Mouse (Mus musculus): ENCODE results near the gene Atxn7l1.
"Not testable (repeated sequence)": the region's sequence is repeated elsewhere in the genome, so short reads cannot be mapped to it uniquely, and the experiment has no call there.

The Atxn7l1 gene

DNA sequence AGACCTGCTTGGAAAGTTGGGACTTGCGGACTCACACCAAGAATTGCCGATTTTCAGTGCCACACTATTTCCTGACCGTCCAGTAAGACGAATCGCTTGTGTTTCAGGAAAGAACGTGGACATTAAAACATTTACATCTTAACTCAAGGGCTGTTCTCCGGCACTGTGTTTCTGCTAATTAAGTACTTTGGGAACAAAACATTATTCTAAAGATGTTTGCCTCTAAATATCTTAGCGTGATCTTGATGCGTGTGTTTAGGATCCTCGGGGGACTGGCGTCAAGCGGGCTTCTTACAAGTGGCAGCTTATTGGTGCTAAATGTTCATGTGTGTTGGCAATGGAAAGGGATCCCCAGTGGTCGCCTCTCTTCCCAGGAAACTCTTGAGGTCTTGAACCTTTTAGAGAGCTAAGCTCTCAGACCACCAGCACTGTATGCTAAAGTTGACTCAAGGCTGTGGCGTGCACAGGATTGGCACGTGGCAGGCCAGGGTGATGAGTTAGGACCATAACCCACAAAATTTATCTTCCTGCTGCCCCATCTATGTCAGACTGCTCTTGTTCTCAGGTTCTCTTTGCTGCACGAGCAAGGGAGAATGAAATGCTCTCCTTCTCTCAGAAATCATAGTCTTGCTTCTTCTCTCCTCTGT lies 2.2 kb downstream of the Atxn7l1 start:
- no peak for DNase-seq (ENCODE audit: low read depth, low spot score)

DNA sequence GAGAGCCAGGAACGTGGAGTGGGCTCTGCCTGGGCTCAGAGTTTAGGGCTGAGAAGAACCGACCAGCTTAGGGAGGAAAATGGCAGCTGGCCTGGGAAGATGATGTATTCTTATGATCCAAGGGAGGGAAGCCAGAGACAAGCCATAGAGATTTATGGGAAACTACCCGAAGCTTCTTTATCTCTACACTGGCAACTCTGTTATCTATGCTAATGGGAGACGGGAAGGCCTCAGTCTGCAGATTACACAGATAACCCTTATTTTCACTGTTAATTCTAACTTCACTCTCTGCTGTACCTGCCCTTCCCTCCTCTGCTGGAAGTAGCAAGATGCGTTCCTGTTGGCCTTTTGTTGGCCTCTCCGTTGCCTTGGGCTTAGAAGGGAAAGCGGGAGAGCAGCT lies 5.6 kb downstream of the Atxn7l1 start:
- DNase-seq (ENCODE audit: low read depth, low spot score) = no peak

GRCm38 (mm10) chr12:33153850-33154249 lies 6.4 kb downstream of the Atxn7l1 start:
- DNase-seq (ENCODE audit: low read depth, low spot score) = no peak

GRCm38 (mm10) chr12:33154732-33155131 lies 7.2 kb downstream of the Atxn7l1 start:
- DNase-seq (ENCODE audit: low read depth, low spot score) = no peak

DNA sequence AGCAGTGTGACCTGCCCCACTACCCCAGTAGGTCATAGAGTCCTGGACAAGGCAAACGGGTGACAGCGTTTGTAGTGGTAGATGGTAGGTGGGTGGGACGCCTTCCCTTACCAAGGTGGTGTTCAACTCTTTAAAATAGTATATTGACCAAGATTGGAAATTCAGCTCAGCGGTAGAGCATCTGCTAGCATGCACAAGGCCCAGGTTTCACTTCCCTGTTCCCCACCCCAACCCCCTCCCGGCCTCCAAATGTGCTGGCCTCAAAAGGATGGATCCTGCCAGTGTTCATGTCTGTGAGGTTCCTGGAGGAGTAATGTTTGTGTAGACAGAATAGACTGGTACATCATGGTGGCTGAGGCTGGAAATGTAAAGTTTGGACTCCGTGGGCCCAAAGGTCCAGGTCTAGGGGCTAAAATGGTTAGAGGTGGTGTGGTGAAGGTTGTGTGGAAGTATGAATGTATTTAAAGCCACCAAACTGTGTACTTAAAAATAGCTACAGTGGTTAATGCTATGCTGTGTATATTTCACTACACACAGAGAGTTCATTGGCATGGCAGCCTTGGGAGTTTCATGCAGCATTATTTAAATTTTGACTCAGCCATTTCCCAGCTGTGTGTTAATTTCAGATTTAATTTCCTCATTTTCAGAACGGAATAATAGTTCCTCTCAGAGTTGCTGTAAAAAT lies 9.0 kb downstream of the Atxn7l1 start:
- no peak for DNase-seq (ENCODE audit: low read depth, low spot score)

GRCm38 (mm10) chr12:33158256-33158655 lies 10.8 kb downstream of the Atxn7l1 start:
- DNase-seq (ENCODE audit: low read depth, low spot score) = no peak

GRCm38 (mm10) chr12:33160406-33160805 lies 12.9 kb downstream of the Atxn7l1 start:
- DNase-seq (ENCODE audit: low read depth, low spot score) = no peak

GRCm38 (mm10) chr12:33162541-33162940 lies 15.0 kb downstream of the Atxn7l1 start:
- no peak for DNase-seq (ENCODE audit: low read depth, low spot score)

DNA sequence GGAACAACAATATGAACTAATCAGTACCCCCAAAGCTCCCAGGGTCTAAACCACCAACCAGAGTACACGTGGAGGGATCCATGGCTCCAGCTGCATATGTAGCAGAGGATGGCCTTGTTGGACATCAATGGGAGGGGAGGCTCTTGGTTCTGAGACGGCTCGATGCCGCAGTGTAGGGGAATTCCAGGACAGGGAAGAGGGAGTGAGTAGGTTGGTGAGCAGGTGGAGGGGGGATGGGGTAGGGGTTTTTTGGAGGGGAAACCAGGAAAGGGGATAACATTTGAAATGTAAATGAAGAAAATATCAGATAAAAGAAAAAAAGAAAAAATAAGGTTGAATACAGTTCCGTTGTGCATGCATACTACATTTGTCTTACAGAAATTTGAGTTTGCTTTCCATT lies 16.5 kb downstream of the Atxn7l1 start:
- DNase-seq (ENCODE audit: low read depth, low spot score) = not testable (repeated sequence)

DNA sequence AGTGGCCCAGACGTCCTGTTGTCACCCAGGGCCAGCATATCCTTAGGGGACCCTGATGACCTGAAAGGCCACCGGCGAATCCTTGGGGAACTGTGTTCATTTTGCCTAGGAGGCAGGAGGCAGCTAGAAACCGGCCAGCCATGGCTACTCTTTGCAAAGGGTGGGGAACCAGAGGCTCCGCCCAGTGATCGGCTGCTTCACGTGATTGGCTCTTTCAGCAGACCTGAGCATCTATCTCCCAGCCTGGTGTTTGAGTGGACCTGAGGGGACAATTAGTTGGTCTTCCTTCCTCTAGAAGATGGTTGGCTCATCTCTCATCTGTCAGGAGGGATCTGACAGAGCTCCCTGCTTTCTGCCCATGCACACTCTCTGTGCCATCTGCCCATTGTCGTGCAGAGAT lies 19.2 kb downstream of the Atxn7l1 start:
- DNase-seq (ENCODE audit: low read depth, low spot score) = no peak

DNA sequence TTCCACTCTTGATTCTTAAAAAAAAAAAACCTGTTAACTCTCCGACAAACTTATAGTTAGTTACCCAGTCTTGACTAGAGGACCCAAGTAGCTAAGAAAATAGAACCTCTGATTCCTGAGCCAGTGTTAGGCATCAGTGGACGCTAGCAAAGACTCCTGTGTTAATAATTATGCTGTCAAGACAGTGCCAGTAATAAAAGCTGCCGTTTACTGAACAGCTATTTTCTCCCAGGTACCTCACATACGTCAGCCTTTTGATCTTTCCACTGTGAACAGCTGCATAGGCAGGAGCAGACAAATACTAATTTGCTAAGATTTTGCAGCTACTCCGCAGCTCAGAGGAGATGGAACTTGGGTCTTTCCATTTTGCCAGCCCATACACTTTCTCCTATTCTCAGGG lies 20.1 kb downstream of the Atxn7l1 start:
- no peak for DNase-seq (ENCODE audit: low read depth, low spot score)

- no peak for DNase-seq (ENCODE audit: low read depth, low spot score)
Observed at GRCm38 (mm10) chr12:33168491-33168890, 21.0 kb downstream of the Atxn7l1 start.

- no peak for DNase-seq (ENCODE audit: low read depth, low spot score)
Observed at GRCm38 (mm10) chr12:33169777-33170494, 22.4 kb downstream of the Atxn7l1 start.

GRCm38 (mm10) chr12:33170822-33171221 lies 23.3 kb downstream of the Atxn7l1 start:
- DNase-seq (ENCODE audit: low read depth, low spot score) = no peak

DNA sequence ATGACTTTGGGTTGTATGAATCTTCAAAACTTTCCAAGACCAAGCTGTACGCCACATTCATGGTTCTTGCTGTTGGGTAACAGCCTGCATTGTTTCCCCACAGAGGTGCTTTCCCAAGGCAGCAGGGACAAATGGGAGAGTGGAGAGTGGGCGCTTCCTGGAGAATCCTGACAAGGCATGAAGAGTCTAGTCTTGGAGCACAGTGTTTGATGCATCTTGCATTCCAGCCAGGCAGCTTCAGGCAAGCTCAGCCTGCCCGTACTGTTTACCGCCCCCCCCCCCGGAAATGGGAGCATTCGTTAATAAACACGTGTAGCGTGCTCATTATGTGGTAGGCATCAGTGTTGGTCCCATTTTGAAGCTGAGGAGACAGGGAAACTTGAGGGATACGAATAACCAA lies 25.4 kb downstream of the Atxn7l1 start:
- DNase-seq (ENCODE audit: low read depth, low spot score) = no peak

- DNase-seq (ENCODE audit: low read depth, low spot score) = no peak
Observed at GRCm38 (mm10) chr12:33173720-33174141, 26.2 kb downstream of the Atxn7l1 start.

- no peak for DNase-seq (ENCODE audit: low read depth, low spot score)
Observed at GRCm38 (mm10) chr12:33174171-33174570, 26.7 kb downstream of the Atxn7l1 start.

GRCm38 (mm10) chr12:33174675-33175357 lies 27.3 kb downstream of the Atxn7l1 start:
- no peak for DNase-seq (ENCODE audit: low read depth, low spot score)

- DNase-seq (ENCODE audit: low read depth, low spot score) = peak; percentile 92
Observed at GRCm38 (mm10) chr12:33175621-33176554, 28.4 kb downstream of the Atxn7l1 start.

GRCm38 (mm10) chr12:33176555-33176900 lies 29.0 kb downstream of the Atxn7l1 start:
- DNase-seq (ENCODE audit: low read depth, low spot score) = no peak

- no peak for DNase-seq (ENCODE audit: low read depth, low spot score)
Observed at GRCm38 (mm10) chr12:33180421-33180820, 32.9 kb downstream of the Atxn7l1 start.

Data from ZHBTc4 (cell line).